Comparison of ENCODE assay signal across 8 mouse cellular contexts in the genomic region with DNA sequence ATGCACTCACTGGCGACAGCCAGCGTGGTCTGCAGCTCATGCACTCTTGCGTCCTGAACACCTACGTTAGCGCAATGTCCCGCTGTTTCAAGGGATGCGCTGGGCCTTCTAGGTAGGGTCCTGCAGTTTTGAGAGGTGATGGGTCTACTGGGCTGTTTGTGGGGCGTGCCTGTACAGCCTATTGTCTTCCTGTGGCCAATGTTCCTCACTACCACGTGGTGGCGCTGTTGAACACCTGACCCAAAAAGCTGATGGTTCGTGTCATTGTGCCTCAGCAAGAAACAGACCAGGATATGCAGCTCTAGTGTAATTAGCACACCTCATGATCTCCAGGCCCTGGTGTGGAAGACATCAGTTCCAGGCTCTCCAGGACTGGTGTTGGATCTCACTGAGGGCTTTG. TPM values are rescaled to one million over a fixed set of nuclear protein-coding genes. Genes with fewer than 3 reads are reported as not detected.
A peak's percentile ranks its signal among the peaks of the same experiment; 100 is the strongest.
DNase-seq lines count a peak whose midpoint lies in the region; ATAC-seq and TF ChIP-seq lines count a peak whose summit lies in the region.

No protein-coding gene starts in this region.

- H3K9ac ChIP-seq in limb, embryonic 12.5 days (replicated peaks), result no peak overlapping the region
- peak overlapping the region; percentile 2; the same call in 1 of the 2 replicates for H3K9ac ChIP-seq in neural tube, embryonic 13.5 days

- peak; percentile 61 for DNase-seq in 3T3-L1 (ENCODE audit: low read depth, low spot score)
- DNase-seq in CD8-positive naive resting alpha-beta T cell, adult 2 months (ENCODE audit: low read depth in 2 of 2, low spot score in 2 of 2), result peak; percentile 40 to 57
- DNase-seq in brain, embryonic 14.5 days (ENCODE audit: low read depth), result peak; percentile 68
- peak; percentile 59 for DNase-seq in forelimb bud, embryonic 11.5 days (ENCODE audit: low read depth, low spot score)
- peak; percentile 32 to 51 for DNase-seq in urinary bladder, postnatal 36 days (ENCODE audit: low spot score in 2 of 2)

- H3K4me2 ChIP-seq in limb, embryonic 12.5 days, result no peak overlapping the region
- no peak overlapping the region for H3K4me2 ChIP-seq in neural tube, embryonic 13.5 days

- H3K27ac ChIP-seq in limb, embryonic 12.5 days, result 0 out of 2 replicates have a peak overlapping the region, but pooled peaks have one; percentile 23
- no peak overlapping the region for H3K27ac ChIP-seq in neural tube, embryonic 13.5 days (replicated peaks)

- TF ChIP-seq CTCF in brain, embryonic 14.5 days (IDR thresholded peaks at IDR 0.05; ENCODE audit: borderline replicate concordance, extremely low read depth, insufficient read depth, insufficient read length), result peak; percentile 72

- H3K36me3 ChIP-seq in limb, embryonic 12.5 days, result no peaks in the 10 kb centered on the region
- no peaks in the 10 kb centered on the region for H3K36me3 ChIP-seq in neural tube, embryonic 13.5 days

- ATAC-seq in inflammation-experienced regulatory T-cells, adult 6 months, result peak; percentile 61
- no peak for ATAC-seq in limb, embryonic 12.5 days (ENCODE audit: insufficient number of reproducible peaks, insufficient read depth, low FRiP score, low TSS enrichment, low read depth)
- no peak for ATAC-seq in neural tube, embryonic 13.5 days (ENCODE audit: low read depth)

- TF ChIP-seq POLR2A in brain, embryonic 14.5 days (IDR thresholded peaks at IDR 0.05; ENCODE audit: borderline replicate concordance, extremely low read depth, insufficient read depth, insufficient read length, poor library complexity, severe bottlenecking), result no peak

- no peak overlapping the region for H3K4me3 ChIP-seq in limb, embryonic 12.5 days (replicated peaks)
- H3K4me3 ChIP-seq in neural tube, embryonic 13.5 days, result no peak overlapping the region

- WGBS in limb, embryonic 12.5 days, result 21% methylated on average over 11 of the region's 11 CpGs
- WGBS in neural tube, embryonic 13.5 days, result 14% methylated on average over 11 of the region's 11 CpGs

- H3K9me3 ChIP-seq in limb, embryonic 12.5 days, result no peaks in the 10 kb centered on the region
- no peaks in the 10 kb centered on the region for H3K9me3 ChIP-seq in neural tube, embryonic 13.5 days

- H3K27me3 ChIP-seq in limb, embryonic 12.5 days, result no peaks in the 10 kb centered on the region
- H3K27me3 ChIP-seq in neural tube, embryonic 13.5 days, result no peaks in the 10 kb centered on the region; the same call in 1 of the 2 replicates

- H3K4me1 ChIP-seq in limb, embryonic 12.5 days (replicated peaks), result peaks cover 20% of the 10 kb centered on the region
- peaks cover 16% of the 10 kb centered on the region for H3K4me1 ChIP-seq in neural tube, embryonic 13.5 days (replicated peaks)

RNA-seq across cellular contexts. Expression of gene Lbp, which starts 21.7 kb away (rescaled TPM):
- 4.0 and 4.3 TPM in 2 replicates for polyA plus RNA-seq in brain, embryonic 14.5 days (2012; rRNA removed)
- polyA plus RNA-seq in inflammation-experienced regulatory T-cells, adult 6 months (2017; shearing (Covaris generic)), result 1 to 10 TPM in 1 of 3 experiments, not detected in 2; 1.0 TPM
- polyA plus RNA-seq in limb, embryonic 12.5 days (2016; fragmentation: Nextera tagmentation; extraction: Ambion mirVana), result 3.1 and 4.2 TPM in 2 replicates
- polyA plus RNA-seq in neural tube, embryonic 13.5 days (2015; fragmentation: Nextera tagmentation; extraction: Ambion mirVana), result 5.2 and 5.3 TPM in 2 replicates

RNA-seq across cellular contexts. Expression of gene Bpi, which starts 26.7 kb away (rescaled TPM):
- polyA plus RNA-seq in brain, embryonic 14.5 days (2012; rRNA removed), result not detected in 2 replicates
- polyA plus RNA-seq in inflammation-experienced regulatory T-cells, adult 6 months (2017; shearing (Covaris generic)), result not detected
- not detected in 2 replicates for polyA plus RNA-seq in limb, embryonic 12.5 days (2016; fragmentation: Nextera tagmentation; extraction: Ambion mirVana)
- not detected in 2 replicates for polyA plus RNA-seq in neural tube, embryonic 13.5 days (2015; fragmentation: Nextera tagmentation; extraction: Ambion mirVana)

RNA-seq across cellular contexts. Expression of gene D630003M21Rik, which starts 55.5 kb away (rescaled TPM):
- polyA plus RNA-seq in brain, embryonic 14.5 days (2012; rRNA removed), result 3.5 and 3.7 TPM in 2 replicates
- not detected for polyA plus RNA-seq in inflammation-experienced regulatory T-cells, adult 6 months (2017; shearing (Covaris generic))
- 10.2 TPM in 2 replicates for polyA plus RNA-seq in limb, embryonic 12.5 days (2016; fragmentation: Nextera tagmentation; extraction: Ambion mirVana)
- 2.6 and 3.0 TPM in 2 replicates for polyA plus RNA-seq in neural tube, embryonic 13.5 days (2015; fragmentation: Nextera tagmentation; extraction: Ambion mirVana)
